Mouse (Mus musculus) CH12.LX (cell line): ENCODE measurements around the gene Creld2.

Experiments
- CTCF ChIP-seq, 2 experiments: IDR thresholded peaks in 1 of 2; conservative IDR thresholded peaks in 1 of 2; 2 replicates each; pipeline ENCODE4 v1.5.1; 2011 to 2012; ENCODE audit warnings: low read depth in 2 of 2, low read length in 2 of 2, improper control_type of control experiment in 1 of 2, inconsistent platforms in 1 of 2, mild to moderate bottlenecking in 1 of 2, moderate library complexity in 1 of 2
- ELF1 ChIP-seq: IDR thresholded peaks from 2 replicates; pipeline ENCODE4 v1.6.1; 2014; ENCODE audit warnings: low read depth, mild to moderate bottlenecking, inconsistent platforms, low read length, improper control_type of control experiment
- EP300 ChIP-seq: IDR thresholded peaks from 2 replicates; pipeline ENCODE4 v1.6.1; 2011; ENCODE audit warnings: low read length, improper control_type of control experiment
- GABPA ChIP-seq: IDR thresholded peaks from 2 replicates; pipeline ENCODE4 v1.6.1; 2012; ENCODE audit warnings: low read depth, low read length, improper control_type of control experiment, inconsistent platforms; ENCODE audit not compliant: insufficient replicate concordance
- HCFC1 ChIP-seq: IDR thresholded peaks from 2 replicates; pipeline ENCODE4 v1.6.1; 2012; ENCODE audit warnings: low read depth, mild to moderate bottlenecking, inconsistent platforms, low read length, improper control_type of control experiment
- MAX ChIP-seq: IDR thresholded peaks from 2 replicates; pipeline ENCODE4 v1.6.1; 2011; ENCODE audit warnings: low read length, improper control_type of control experiment
- POLR2A ChIP-seq: IDR thresholded peaks from 2 replicates; pipeline ENCODE4 v1.6.1; 2011; ENCODE audit warnings: low read depth, mild to moderate bottlenecking, improper control_type of control experiment, low read length
- RCOR1 ChIP-seq: conservative IDR thresholded peaks from 2 replicates; pipeline ENCODE4 v1.6.1; 2012; ENCODE audit warnings: low read depth, mild to moderate bottlenecking, inconsistent platforms, low read length, improper control_type of control experiment
- TBP ChIP-seq: conservative IDR thresholded peaks from 2 replicates; pipeline ENCODE4 v1.6.1; 2011; ENCODE audit warnings: low read depth, low read length, improper control_type of control experiment
- TCF12 ChIP-seq: IDR thresholded peaks from 2 replicates; pipeline ENCODE4 v1.6.1; 2014; ENCODE audit warnings: low read depth, mild to moderate bottlenecking, inconsistent platforms, low read length, improper control_type of control experiment
- ZC3H11A ChIP-seq: IDR thresholded peaks from 2 replicates; pipeline ENCODE4 v1.6.1; 2012; ENCODE audit warnings: low read depth, mild to moderate bottlenecking, inconsistent platforms, low read length, improper control_type of control experiment
- ZKSCAN1 ChIP-seq: IDR thresholded peaks from 2 replicates; pipeline ENCODE4 v1.6.1; 2012; ENCODE audit warnings: low read depth, inconsistent platforms, low read length, improper control_type of control experiment, borderline replicate concordance
- ZMIZ1 ChIP-seq: IDR thresholded peaks from 2 replicates; pipeline ENCODE4 v1.6.1; 2012; ENCODE audit warnings: low read depth, mild to moderate bottlenecking, inconsistent platforms, low read length, improper control_type of control experiment
- ZNF384 ChIP-seq: IDR thresholded peaks from 2 replicates; pipeline ENCODE4 v1.6.1; 2012; ENCODE audit warnings: low read depth, low read length, improper control_type of control experiment, inconsistent platforms

- TF ChIP-seq POLR2A, result no peak
- TF ChIP-seq TCF12, result no peak
- TF ChIP-seq TBP, result no peak
- TF ChIP-seq GABPA, result no peak
- no peak for TF ChIP-seq EP300
- TF ChIP-seq CTCF (conservative IDR thresholded peaks at IDR 0.05 in 1 of 2, IDR thresholded peaks at IDR 0.05 in 1 of 2; ENCODE audit: low read depth in 2 of 2, low read length in 2 of 2), result no peak
- TF ChIP-seq HCFC1, result no peak
- TF ChIP-seq ZC3H11A, result no peak
- no peak for TF ChIP-seq ZNF384
- no peak for TF ChIP-seq ZKSCAN1
- no peak for TF ChIP-seq ZMIZ1
- TF ChIP-seq ELF1, result no peak
- TF ChIP-seq RCOR1, result no peak
- no peak for TF ChIP-seq MAX
These were observed 8.0 kb downstream of the Creld2 start for GRCm38 (mm10) chr15:88827466-88827865.
